Mouse (Mus musculus): ENCODE measurements at regions not wholly inside any gene's neighbourhood (a gene's known extent, or its start where the extent isn't known, plus 50 kb on each side); places are given as distances from the start of the nearest gene placed in this dataset.
A peak's percentile ranks its signal among the peaks of the same experiment; 100 is the strongest.

DNA sequence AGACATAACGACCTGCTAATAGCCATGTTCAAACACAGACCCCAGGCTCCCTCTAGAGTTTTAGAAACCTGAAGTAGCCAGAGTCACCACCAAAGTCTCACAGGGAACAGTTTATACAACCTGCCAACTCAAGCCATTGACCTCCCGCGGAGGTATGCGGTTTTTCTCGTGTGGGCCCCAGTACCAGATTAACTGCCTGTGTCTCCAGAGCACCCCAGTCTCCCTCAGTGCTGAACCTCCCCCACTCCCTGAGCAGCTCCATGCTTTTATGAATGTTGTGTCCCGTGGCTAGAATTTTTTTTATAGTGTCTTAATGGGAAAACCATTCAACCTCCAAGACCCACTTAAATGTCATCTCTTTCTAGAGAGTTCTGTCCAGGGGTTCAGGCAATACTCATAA lies 98.5 kb upstream of the Gm34302 start:
- H3K36me3 ChIP-seq (replicated peaks in 1 of 2; ENCODE audit: control insufficient read depth in 1 of 2, insufficient read depth in 1 of 2, low read length in 1 of 2), result no peaks in the 10 kb centered on the region
- H3K79me2 ChIP-seq (replicated peaks; ENCODE audit: control insufficient read depth, extremely low read depth, insufficient read depth, poor library complexity, severe bottlenecking), result no peaks in the 10 kb centered on the region
- dilution Hi-C loops (cut with MboI; ENCODE audit: extremely low pct_ligation_motif_present, extremely low pct_unique_long_range_greater_than_20kb, low sequenced_read_pairs), result no loop called here
- in situ Hi-C loops (cut with MboI; ENCODE audit: low pct_ligation_motif_present, low pct_unique_long_range_greater_than_20kb, low sequenced_read_pairs), result no loop called here
- H3K9me3 ChIP-seq (replicated peaks; ENCODE audit: low read length), result no peaks in the 10 kb centered on the region
- TF ChIP-seq PAX5 (IDR thresholded peaks at IDR 0.05; ENCODE audit: low read length) (no peak), ZNF384 (IDR thresholded peaks at IDR 0.05; ENCODE audit: low read depth, low read length) (no peak), MAFK (IDR thresholded peaks at IDR 0.05; ENCODE audit: insufficient replicate concordance, low read length) (no peak), NRF1 (IDR thresholded peaks at IDR 0.05; ENCODE audit: low read depth, low read length) (no peak), EP300 (IDR thresholded peaks at IDR 0.05; ENCODE audit: low read length) (no peak), HCFC1 (IDR thresholded peaks at IDR 0.05; ENCODE audit: low read depth, low read length) (no peak), BHLHE40 (IDR thresholded peaks at IDR 0.05; ENCODE audit: low read depth, low read length) (no peak), E2F4 (IDR thresholded peaks at IDR 0.05; ENCODE audit: insufficient replicate concordance, low read depth, low read length) (no peak), USF1 (IDR thresholded peaks at IDR 0.05; ENCODE audit: low read depth, low read length) (no peak), SMC3 (IDR thresholded peaks at IDR 0.05; ENCODE audit: low read depth, low read length) (no peak), POLR2AphosphoS2 (IDR thresholded peaks at IDR 0.05; ENCODE audit: low read depth, low read length) (no peak), MAZ (IDR thresholded peaks at IDR 0.05; ENCODE audit: low read depth, low read length) (no peak), MAX (IDR thresholded peaks at IDR 0.05; ENCODE audit: low read length) (no peak)
- H3K4me1 ChIP-seq (ENCODE audit: control insufficient read depth in 1 of 2, insufficient read depth in 2 of 2), result no peaks in the 10 kb centered on the region
- no peak overlapping the region for H3K27ac ChIP-seq (ENCODE audit: insufficient read depth, low read depth)
- no peak overlapping the region for H3K4me2 ChIP-seq (ENCODE audit: insufficient read depth, low read depth, poor library complexity, severe bottlenecking)
- no peak overlapping the region for H3K4me3 ChIP-seq (replicated peaks in 1 of 3; ENCODE audit: low read depth in 2 of 3, low read length in 2 of 3, poor library complexity in 1 of 3)
- H3K27me3 ChIP-seq (replicated peaks), result no peaks in the 10 kb centered on the region
- DNase-seq (ENCODE audit: extremely low read depth), result no peak
- H3K9ac ChIP-seq (ENCODE audit: insufficient read depth, low read depth), result no peak overlapping the region

DNA sequence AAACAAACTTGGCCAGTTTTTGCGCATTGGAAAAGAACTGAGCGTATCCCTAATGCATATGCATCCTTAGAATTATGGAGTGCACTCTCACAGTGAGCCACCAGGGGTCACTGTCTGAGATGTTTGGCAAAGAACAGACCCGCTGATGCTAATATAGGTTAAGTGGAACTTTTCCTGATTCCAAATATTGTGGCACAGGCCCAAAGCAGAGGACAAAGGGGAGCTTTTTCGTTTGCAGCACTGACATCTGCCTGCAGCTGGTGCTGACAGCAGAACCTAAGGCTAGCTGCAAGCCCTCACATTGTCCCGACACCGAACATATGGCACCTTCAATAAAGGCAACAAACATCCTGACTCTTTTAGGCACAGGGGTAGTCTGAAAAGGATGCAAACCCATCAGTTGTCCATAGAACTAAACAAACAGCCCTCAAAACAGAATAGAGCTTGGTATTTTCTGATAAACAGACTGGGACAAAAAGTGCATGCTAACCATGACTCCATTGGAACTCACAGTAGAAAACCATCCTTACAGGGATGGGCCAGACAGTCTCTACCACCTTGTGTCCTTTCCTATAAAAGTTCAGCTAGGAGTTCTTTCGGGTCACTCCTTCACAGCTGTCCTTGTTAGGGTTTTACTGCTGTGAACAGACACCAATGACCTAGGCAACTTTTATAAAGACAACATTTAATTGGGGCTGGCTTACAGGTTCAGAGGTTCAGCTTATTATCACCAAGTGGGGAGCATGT lies 87.1 kb upstream of the Gm34302 start:
- no peaks in the 10 kb centered on the region for H3K9me3 ChIP-seq (replicated peaks; ENCODE audit: low read length)
- no peaks in the 10 kb centered on the region for H3K36me3 ChIP-seq (replicated peaks in 1 of 2; ENCODE audit: control insufficient read depth in 1 of 2, insufficient read depth in 1 of 2, low read length in 1 of 2)
- H3K9ac ChIP-seq (ENCODE audit: insufficient read depth, low read depth), result no peak overlapping the region
- no peak overlapping the region for H3K4me3 ChIP-seq (replicated peaks in 1 of 3; ENCODE audit: low read depth in 2 of 3, low read length in 2 of 3, poor library complexity in 1 of 3)
- no peak overlapping the region for H3K27ac ChIP-seq (ENCODE audit: insufficient read depth, low read depth)
- no peaks in the 10 kb centered on the region for H3K79me2 ChIP-seq (replicated peaks; ENCODE audit: control insufficient read depth, extremely low read depth, insufficient read depth, poor library complexity, severe bottlenecking)
- dilution Hi-C loops (cut with MboI; ENCODE audit: extremely low pct_ligation_motif_present, extremely low pct_unique_long_range_greater_than_20kb, low sequenced_read_pairs), result no loop called here
- H3K4me1 ChIP-seq (ENCODE audit: control insufficient read depth in 1 of 2, insufficient read depth in 2 of 2), result no peaks in the 10 kb centered on the region
- in situ Hi-C loops (cut with MboI; ENCODE audit: low pct_ligation_motif_present, low pct_unique_long_range_greater_than_20kb, low sequenced_read_pairs), result no loop called here
- H3K27me3 ChIP-seq (replicated peaks), result no peaks in the 10 kb centered on the region
- no peak overlapping the region for H3K4me2 ChIP-seq (ENCODE audit: insufficient read depth, low read depth, poor library complexity, severe bottlenecking)
- TF ChIP-seq POLR2A (IDR thresholded peaks at IDR 0.05; ENCODE audit: low read depth, low read length) (no peak), NELFE (IDR thresholded peaks at IDR 0.05; ENCODE audit: low read depth, low read length) (0 out of 2 replicates have a peak, but pooled peaks have one; percentile 20), CTCF (conservative IDR thresholded peaks at IDR 0.05 in 1 of 2, IDR thresholded peaks at IDR 0.05 in 1 of 2; ENCODE audit: low read depth in 2 of 2, low read length in 2 of 2) (peak; percentile 73 to 87), SMC3 (IDR thresholded peaks at IDR 0.05; ENCODE audit: low read depth, low read length) (peak; percentile 90), USF1 (IDR thresholded peaks at IDR 0.05; ENCODE audit: low read depth, low read length) (no peak), RAD21 (IDR thresholded peaks at IDR 0.05; ENCODE audit: low read depth, low read length) (peak; percentile 67), CHD1 (IDR thresholded peaks at IDR 0.05; ENCODE audit: low read depth, low read length) (no peak), ZC3H11A (IDR thresholded peaks at IDR 0.05; ENCODE audit: low read depth, low read length) (peak; percentile 61), ZKSCAN1 (IDR thresholded peaks at IDR 0.05; ENCODE audit: borderline replicate concordance, low read depth, low read length) (no peak)
- DNase-seq (ENCODE audit: extremely low read depth), result peak; percentile 60

Measured in CH12.LX (cell line).